Mouse (Mus musculus): ENCODE results near the gene Gdap1l1. TPM values are rescaled to one million over a fixed set of nuclear protein-coding genes. Genes with fewer than 3 reads are reported as not detected.
"Not testable (repeated sequence)": the region's sequence is repeated elsewhere in the genome, so short reads cannot be mapped to it uniquely, and the experiment has no call there.

The Gdap1l1 gene
- under 1 TPM in 1 of 2 experiments, not detected in 1; 0.21 TPM for total RNA-seq (2021)
- long read RNA-seq, experiment 1, result 0 reads
- long read RNA-seq, experiment 2, partial matches to known transcripts, result 0 of 1 reads
- long read RNA-seq, experiment 2, other reads (novel, unspliced or antisense), result 0 of 1 reads

GRCm38 (mm10) chr2:163438246-163438618 is at the start of gene Gdap1l1:
TSS of gene Gdap1l1 (plus strand) at chr2:163438476.
- no peak for DNase-seq (ENCODE audit: low spot score)

DNA sequence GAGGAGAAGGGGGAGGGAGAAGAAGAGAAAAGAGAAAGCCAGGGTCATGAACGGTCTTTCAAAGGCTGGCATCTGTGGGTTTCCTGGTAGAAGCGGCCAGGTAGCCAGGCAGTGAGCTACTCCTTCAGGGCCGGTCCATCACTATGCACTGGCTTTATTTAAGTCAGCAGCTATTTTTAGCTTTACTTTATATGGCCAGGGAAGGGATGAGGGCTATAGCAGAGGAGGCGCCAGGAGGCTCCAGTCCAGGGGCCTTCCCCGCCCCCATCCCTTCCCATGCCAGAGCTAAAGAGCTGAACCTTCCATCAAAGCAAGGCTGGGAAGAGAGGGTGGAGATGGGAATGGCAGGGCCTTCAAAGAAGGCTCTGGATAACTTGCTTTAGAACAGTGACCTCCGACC is 45.8 kb upstream of the Gdap1l1 start:
- DNase-seq (ENCODE audit: low spot score), result peak; percentile 79

DNA sequence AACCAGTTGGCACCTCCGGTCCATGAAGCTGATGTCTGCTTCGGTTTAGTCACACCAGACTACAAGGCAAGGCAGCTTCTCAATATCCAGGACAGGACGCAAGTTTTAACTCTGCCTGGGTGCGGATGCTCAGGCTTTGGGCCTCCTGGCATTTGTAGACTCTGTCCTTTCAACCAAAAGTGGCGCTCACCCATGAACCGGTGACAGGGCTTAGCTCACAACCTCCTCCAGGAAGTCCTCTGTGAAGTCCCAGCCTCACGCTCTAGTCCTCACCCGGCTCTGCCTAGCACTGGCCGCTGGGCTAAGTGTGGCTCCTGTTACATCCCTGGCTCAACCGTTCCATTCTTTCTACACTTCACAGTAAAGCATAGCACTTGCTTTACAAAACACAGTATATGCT is 45.0 kb upstream of the Gdap1l1 start:
- no peak for DNase-seq (ENCODE audit: low spot score)

- DNase-seq (ENCODE audit: low spot score), result peak; percentile 68
Measured at GRCm38 (mm10) chr2:163393976-163394375, 44.3 kb upstream of the Gdap1l1 start.

- DNase-seq (ENCODE audit: low spot score), result no peak
Measured at GRCm38 (mm10) chr2:163394977-163395376, 43.3 kb upstream of the Gdap1l1 start.

GRCm38 (mm10) chr2:163397071-163397470 is 41.2 kb upstream of the Gdap1l1 start:
- DNase-seq (ENCODE audit: low spot score), result no peak

DNA sequence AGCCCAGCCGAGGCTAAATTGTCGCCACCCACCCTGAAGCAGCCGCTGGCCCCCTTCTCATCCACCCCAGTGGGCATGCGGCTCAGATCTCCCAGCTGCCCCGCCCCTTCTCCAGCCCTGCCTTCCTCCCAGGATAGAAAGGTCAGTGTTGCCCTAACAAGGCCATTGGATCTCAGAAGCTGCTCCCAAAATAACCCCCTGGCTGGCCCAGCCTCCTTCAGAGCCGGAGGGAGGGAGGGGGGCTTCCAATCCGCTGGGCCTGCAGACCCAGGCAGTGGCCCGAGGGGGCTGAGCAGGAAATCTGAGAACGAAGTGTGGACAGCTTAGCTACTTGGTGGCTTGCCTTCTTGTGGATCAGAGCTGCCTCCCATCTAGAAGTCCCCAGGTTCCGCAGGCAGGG is 40.4 kb upstream of the Gdap1l1 start, which contains the start of gene Jph2:
Gene Jph2 (minus strand): TSS at position 89 of the 400 bp plus-strand sequence.
- DNase-seq (ENCODE audit: low spot score), result peak; percentile 87

- DNase-seq (ENCODE audit: low spot score), result no peak
Measured at GRCm38 (mm10) chr2:163398770-163399169, 39.5 kb upstream of the Gdap1l1 start.

DNA sequence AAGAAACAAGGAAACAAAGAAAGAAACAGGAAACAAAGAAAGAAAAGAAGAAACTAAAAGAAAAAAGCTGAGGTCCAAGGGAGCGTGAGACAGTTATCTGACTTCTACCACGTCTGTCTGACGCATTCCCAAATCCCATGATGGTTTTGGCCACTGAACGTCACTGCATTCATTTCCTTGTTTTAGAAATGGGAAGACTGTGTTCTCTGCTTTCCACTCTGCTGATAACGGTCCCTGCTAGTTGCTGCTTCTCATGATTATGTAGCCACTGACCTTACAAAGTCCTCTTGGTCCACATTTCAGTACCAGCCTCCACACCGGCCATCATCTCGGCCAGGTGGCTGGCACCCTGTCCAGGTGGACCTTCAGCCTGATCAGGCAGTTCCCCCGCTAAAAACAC is 39.1 kb upstream of the Gdap1l1 start:
- no peak for DNase-seq (ENCODE audit: low spot score)

GRCm38 (mm10) chr2:163401221-163401620 is 37.1 kb upstream of the Gdap1l1 start:
- DNase-seq (ENCODE audit: low spot score), result peak; percentile 87

DNA sequence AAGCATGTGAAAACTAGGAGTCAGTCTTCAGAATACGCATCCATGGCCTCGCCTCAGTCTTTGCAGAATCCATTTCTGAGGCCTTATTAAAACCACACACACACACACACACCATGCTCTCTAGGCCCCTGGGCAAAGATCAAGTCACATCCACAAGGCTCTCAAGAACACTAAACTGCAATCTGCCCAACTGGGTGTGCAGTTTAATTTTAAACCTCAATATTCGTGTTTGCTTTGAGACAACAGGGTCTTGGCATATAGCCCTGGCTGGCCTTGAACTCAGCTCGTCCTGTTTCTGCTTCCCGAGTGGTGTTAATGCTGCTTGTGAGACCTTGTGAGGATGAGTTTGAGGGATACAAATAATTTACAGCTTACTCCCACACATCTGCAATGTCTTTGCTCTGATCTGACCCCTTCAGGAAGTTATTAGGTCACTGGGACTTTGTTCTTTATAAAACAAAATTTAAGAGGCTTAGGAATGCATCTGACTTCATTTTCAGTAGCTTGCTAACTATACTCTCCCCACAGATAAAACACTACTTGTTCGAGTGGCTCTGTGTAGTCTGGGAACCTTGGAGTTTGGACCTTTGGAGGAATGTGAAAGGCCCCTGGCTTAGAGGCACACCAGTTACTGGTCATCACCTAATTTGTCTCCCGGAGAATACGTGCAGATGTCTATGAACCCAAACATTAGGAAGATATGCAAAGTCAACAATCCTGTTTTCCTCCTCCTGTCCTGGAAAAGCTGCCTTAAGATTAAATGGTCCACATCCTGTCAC is 34.0 kb upstream of the Gdap1l1 start:
- no peak for DNase-seq (ENCODE audit: low spot score)

DNA sequence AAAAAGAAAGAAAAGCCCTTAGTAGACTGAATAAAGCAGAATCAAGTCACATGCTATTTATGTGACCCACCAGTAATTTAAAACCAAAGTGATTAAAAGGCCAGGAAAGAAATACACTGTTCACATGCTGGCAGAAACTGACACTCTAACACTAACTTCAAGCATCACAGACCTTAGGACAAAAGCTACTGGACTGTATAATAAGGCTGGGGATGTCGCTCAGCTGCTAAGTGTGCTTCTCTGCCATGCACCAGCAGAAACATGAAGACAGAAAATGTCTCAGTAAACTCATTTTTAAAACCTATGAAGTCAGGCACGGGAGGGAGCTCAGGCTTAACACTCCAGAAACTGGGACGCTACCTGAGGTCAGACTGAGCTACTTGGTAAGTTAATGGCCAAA is 28.1 kb upstream of the Gdap1l1 start:
- no peak for DNase-seq (ENCODE audit: low spot score)

DNA sequence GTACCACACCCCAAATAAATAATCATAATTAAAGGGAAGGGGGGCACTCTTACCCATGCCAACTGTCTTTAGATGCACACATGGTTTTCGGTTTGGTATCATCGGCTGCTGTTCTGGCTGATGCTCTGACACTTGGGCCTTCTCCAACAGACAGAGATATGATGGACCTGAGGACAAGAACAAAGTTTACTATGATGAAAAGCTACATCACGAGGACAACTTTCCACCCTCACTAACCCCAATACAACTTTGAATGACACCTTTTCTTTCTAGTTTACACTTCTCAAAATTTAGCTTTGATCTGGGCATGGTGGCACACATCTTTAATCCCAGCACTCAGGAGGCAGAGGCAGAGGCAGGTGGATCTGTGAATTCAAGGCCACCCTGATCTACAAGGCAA is 26.9 kb upstream of the Gdap1l1 start:
- DNase-seq (ENCODE audit: low spot score), result not testable (repeated sequence)

DNA sequence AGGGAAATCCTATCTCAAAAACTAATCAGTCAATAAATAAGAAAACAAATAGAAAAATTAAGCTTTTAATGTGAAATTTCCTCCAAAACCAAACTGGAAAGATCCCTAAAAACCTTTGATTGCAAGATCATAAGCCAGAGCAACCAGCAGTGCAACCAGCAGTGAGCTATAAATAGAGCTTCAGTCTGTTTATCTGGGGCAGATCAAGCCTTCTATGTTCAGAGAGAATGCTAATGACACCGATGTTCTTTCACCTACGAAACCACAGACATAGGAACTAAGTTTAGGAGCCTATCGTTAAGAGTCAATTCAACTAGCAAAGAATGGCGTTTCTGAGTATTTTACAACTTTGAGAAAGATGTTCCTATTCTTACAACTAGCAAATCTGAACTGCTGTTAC is 26.4 kb upstream of the Gdap1l1 start:
- DNase-seq (ENCODE audit: low spot score), result peak; percentile 36

DNA sequence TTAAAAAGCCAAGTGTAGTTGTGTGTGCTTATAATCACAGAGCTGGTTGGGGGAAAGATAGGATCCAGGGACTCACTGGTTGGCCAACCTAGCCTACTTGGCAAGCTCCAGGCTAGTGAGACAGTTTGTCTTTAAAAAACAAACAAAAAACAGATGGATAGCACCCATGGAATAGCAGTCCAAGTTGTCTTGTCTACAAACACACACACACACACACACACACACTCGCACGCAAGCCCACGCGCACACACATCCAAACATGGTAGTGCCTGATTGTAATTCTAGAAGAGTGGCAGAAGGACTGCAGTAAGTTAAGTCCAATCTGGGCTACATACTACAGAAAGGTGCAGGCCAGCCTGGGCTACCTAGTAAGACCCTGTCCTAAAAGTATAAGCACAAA is 25.9 kb upstream of the Gdap1l1 start:
- DNase-seq (ENCODE audit: low spot score), result no peak

GRCm38 (mm10) chr2:163412846-163413590 is 25.3 kb upstream of the Gdap1l1 start:
- no peak for DNase-seq (ENCODE audit: low spot score)

GRCm38 (mm10) chr2:163417026-163417425 is 21.2 kb upstream of the Gdap1l1 start:
- DNase-seq (ENCODE audit: low spot score), result no peak

DNA sequence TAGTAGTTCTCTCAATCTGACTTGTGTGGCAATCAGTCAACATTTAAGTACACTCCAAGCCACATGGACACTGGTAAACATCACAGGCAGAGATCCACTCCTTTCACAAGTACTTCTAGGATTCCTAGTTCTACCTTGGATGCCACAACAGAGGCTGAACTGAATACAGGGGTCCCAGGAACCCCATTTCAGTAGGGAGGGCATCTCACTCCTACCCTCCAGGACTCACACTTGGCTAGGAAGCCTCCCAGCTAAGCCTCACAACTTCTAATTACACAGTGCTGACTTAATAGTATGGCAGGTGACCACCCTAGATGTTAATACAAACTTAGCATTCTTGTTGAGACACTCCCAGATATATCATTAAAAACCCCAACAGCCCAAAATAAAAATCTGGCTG is 20.4 kb upstream of the Gdap1l1 start:
- no peak for DNase-seq (ENCODE audit: low spot score)

- DNase-seq (ENCODE audit: low spot score), result no peak
Measured at GRCm38 (mm10) chr2:163418841-163419345, 19.4 kb upstream of the Gdap1l1 start.

DNA sequence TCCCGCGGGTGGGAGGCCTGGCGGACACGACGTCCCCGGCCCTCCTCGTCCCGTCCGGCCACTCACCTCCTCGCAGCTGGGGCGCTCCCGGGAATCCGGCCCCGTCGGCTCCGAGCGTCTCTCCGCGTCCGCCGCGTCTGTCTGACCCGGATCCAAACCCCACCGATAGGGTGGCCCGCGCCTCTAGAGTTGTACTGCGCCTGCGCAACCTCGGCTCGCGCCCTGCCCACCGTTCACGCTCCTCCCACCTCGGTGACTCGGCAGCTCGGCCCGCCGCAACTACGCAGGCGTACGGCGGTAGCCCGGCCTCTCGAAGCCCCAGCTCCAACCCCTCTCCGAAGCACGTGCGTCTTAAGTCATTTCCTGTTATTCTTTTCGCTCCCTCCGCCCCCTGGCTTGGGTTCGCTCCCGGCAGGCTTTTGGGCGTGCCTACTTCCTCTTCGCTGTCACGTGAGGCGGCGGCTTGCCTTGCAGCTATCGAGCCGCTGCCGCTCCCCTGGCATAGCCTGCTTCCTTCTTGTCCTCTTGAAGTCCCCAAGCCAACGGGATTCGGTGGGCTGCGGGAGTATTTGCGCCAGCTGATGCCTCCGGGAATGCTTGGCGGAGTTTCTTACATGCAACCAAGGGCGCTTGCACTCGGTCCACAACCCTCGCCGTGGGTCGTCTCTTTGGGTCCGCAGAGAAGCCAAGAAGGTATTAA is 18.8 kb upstream of the Gdap1l1 start:
- DNase-seq (ENCODE audit: low spot score), result peak; percentile 100

GRCm38 (mm10) chr2:163420366-163420886 is 17.9 kb upstream of the Gdap1l1 start:
- no peak for DNase-seq (ENCODE audit: low spot score)

All from gastrocnemius, adult 18-20 months (tissue).